Mouse (Mus musculus) midbrain, postnatal 0 days (tissue): ENCODE data around the gene Poglut1. TPM values are rescaled to one million over a fixed set of nuclear protein-coding genes. Genes with fewer than 3 reads are reported as not detected.

Source experiments
- ATAC-seq: fragments of 200-750 bp; cut with Nextera tagmentation; 2 replicates; pipeline ENCODE4 v1.8.0; 2017; ENCODE audit warnings: moderate number of reproducible peaks, mild to moderate bottlenecking, moderate TSS enrichment, moderate library complexity; ENCODE audit not compliant: low FRiP score
- DNase-seq: peaks from one replicate; pipeline ENCODE4 v3.0.0-alpha.2; 2015; ENCODE audit warnings: low spot score
- H3K27ac ChIP-seq: fragments of 300-500 bp; sonication (generic); 2 replicates; pipeline ENCODE4 v1.5.1; 2014; ENCODE audit warnings: low read depth, mild to moderate bottlenecking, low read length, mixed read lengths
- H3K27me3 ChIP-seq: fragments of 300-500 bp; sonication (generic); 2 replicates; pipeline ENCODE4 v1.6.1; 2014; ENCODE audit warnings: low read length, control low read depth, mixed read lengths; ENCODE audit not compliant: insufficient read depth
- H3K36me3 ChIP-seq: fragments of 300-500 bp; sonication (generic); 2 replicates; pipeline ENCODE4 v1.6.1; 2014; ENCODE audit warnings: low read length, control low read depth, mixed read lengths; ENCODE audit not compliant: insufficient read depth
- H3K4me1 ChIP-seq: fragments of 300-500 bp; sonication (generic); 2 replicates; pipeline ENCODE4 v1.6.1; 2014; ENCODE audit warnings: mild to moderate bottlenecking, control low read depth, antibody characterized with exemption, low read length, mixed read lengths; ENCODE audit not compliant: insufficient read depth
- H3K4me2 ChIP-seq: fragments of 300-500 bp; sonication (generic); 2 replicates; pipeline ENCODE4 v1.6.1; 2014; ENCODE audit warnings: low read depth, mild to moderate bottlenecking, low read length, mixed read lengths; ENCODE audit not compliant: poor library complexity, severe bottlenecking
- H3K4me3 ChIP-seq: fragments of 300-500 bp; sonication (generic); 2 replicates; pipeline ENCODE4 v1.5.1; 2014; ENCODE audit warnings: low read depth, mild to moderate bottlenecking, low read length, moderate library complexity
- H3K9ac ChIP-seq: fragments of 300-500 bp; sonication (generic); replicated peaks from 2 replicates; pipeline ENCODE4 v1.6.1; 2014; ENCODE audit warnings: mild to moderate bottlenecking, low read length, moderate library complexity, mixed read lengths; ENCODE audit not compliant: poor library complexity, severe bottlenecking
- H3K9me3 ChIP-seq: fragments of 300-500 bp; sonication (generic); 2 replicates; pipeline ENCODE4 v1.6.1; 2016; ENCODE audit warnings: low read length, control low read depth
- CTCF ChIP-seq: IDR thresholded peaks from 2 replicates; pipeline ENCODE4 v1.5.1; 2016; ENCODE audit warnings: antibody characterized with exemption, mild to moderate bottlenecking
- WGBS: fragments of 180-500 bp; shearing (Covaris S2); extraction: QIAGEN DNeasy Blood & Tissue Kit; methylation state at CpG from one replicate; pipeline ENCODE4 v1.1.7; 2014; 5-methylcytosine and 5-hydroxymethylcytosine counted together
- polyA plus RNA-seq: library from polyadenylated mRNA; unstranded; fragments of >200 nt; fragmentation: Nextera tagmentation; extraction: Ambion mirVana; gene quantifications from 2 replicates; pipeline ENCODE4 v1.2.1, GENCODE M21; 2015
- total RNA-seq: library from RNA; depleted of rRNA; stranded (reverse); fragments of >200 nt; gene quantifications from 2 replicates; pipeline ENCODE4 v1.2.3, GENCODE M21; 2014

Gene Poglut1
- total and polyA plus RNA-seq, 2 experiments from 2014 or later: 33.1 to 41.5 TPM

DNA sequence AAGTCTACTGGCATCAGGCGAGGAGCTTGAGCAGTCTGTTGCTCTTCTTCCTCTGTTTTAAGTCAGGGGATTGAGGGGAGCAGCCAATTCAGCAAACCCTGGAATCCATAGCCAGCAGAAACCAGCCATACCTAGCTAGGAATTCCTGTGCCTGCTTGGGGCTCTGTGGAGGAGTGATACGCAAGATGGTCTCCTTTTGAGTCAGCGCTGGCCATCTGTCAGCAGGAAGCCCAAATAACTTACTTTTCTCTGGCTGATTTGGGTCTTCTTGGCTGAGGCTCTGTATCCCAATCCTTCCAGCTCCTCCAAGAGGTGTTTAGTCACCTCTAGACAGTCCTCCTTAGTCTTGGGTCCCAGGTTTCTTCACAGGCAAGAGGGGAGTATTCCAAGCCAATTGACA, 5.9 kb upstream of the Poglut1 start:
- H3K4me2 ChIP-seq: no peak overlapping the region
- WGBS: 88% methylated on average over 3 of the region's 3 CpGs
- H3K9me3 ChIP-seq: no peaks in the 10 kb centered on the region
- DNase-seq (no peak), ATAC-seq (no peak)
- no peak overlapping the region for H3K9ac ChIP-seq
- TF ChIP-seq CTCF: no peak
- H3K4me3 ChIP-seq: no peak overlapping the region
- peaks cover 7% of the 10 kb centered on the region; the same call in 1 of the 2 replicates for H3K27me3 ChIP-seq
- no peak overlapping the region for H3K27ac ChIP-seq
- H3K36me3 ChIP-seq: no peaks in the 10 kb centered on the region
- H3K4me1 ChIP-seq: no peaks in the 10 kb centered on the region

DNA sequence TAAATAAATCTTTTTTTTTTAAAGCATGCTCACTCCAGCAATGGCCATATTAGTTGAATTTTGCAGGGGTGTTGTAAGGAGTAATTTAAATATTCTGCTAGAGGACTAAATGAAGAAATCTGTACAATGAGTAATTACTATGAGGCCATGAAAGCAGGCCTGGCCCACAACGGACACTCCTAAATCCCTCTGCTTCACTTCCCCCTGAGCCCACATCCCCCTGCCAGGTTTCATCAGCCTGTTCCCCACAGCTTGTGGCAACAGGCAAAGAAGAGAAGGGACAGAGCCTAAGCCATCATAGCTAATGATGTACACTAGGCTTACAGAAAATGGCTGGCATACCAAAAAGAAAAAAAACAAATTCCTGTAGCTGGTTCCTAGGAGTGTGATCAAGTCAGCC, 2.1 kb downstream of the Poglut1 start:
- Histone ChIP-seq H3K27me3 (no peaks in the 10 kb centered on the region), H3K4me3 (no peak overlapping the region), H3K9me3 (no peaks in the 10 kb centered on the region), H3K4me2 (0 out of 2 replicates have a peak overlapping the region, but pooled peaks have one; percentile 73), H3K4me1 (peaks cover 6% of the 10 kb centered on the region), H3K9ac (no peak overlapping the region), H3K36me3 (peaks cover 25% of the 10 kb centered on the region), H3K27ac (no peak overlapping the region)
- no peak for DNase-seq
- no peak for ATAC-seq
- no peak for TF ChIP-seq CTCF
- 92% methylated on average over 1 of the region's 1 CpGs for WGBS

DNA sequence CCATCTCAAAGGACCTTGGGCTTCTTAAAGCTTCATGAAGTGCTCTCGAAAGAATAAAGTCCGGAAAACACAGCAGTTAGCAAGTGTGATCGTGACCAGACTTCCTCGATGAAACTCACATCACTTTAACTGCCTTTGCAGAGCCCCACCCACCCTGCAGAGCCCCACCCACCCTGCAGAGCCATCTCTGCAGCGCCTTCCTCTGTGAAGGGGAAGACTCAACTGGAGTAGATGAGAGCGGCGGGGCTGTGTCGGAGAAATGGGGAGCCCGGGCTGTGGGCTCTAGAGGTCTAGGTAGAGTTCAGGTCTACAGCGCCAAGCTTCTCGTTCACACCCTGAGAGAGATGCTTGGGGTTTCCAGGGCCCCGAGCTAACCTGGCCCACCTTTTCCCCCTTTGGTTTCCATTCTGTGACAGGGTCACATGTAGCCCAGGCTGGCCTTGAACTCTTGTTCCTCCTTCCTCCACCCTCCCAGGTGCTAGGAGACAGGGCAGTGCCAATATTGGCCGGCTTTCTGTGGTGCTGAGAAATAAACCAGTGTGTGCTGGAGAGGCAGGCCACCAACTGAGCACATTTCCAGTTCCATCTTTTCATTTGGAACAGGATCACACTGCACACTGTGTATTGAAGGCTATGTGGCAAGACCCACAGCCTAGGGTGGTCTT, 11.2 kb downstream of the Poglut1 start:
- H3K4me2 ChIP-seq: no peak overlapping the region
- no peaks in the 10 kb centered on the region for H3K27me3 ChIP-seq
- no peak for TF ChIP-seq CTCF
- no peaks in the 10 kb centered on the region for H3K4me1 ChIP-seq
- H3K9ac ChIP-seq: no peak overlapping the region
- ATAC-seq: no peak
- WGBS: 94% methylated on average over 12 of the region's 13 CpGs
- no peaks in the 10 kb centered on the region for H3K9me3 ChIP-seq
- H3K4me3 ChIP-seq: no peak overlapping the region
- no peak for DNase-seq
- no peak overlapping the region for H3K27ac ChIP-seq
- H3K36me3 ChIP-seq: peaks cover 59% of the 10 kb centered on the region

DNA sequence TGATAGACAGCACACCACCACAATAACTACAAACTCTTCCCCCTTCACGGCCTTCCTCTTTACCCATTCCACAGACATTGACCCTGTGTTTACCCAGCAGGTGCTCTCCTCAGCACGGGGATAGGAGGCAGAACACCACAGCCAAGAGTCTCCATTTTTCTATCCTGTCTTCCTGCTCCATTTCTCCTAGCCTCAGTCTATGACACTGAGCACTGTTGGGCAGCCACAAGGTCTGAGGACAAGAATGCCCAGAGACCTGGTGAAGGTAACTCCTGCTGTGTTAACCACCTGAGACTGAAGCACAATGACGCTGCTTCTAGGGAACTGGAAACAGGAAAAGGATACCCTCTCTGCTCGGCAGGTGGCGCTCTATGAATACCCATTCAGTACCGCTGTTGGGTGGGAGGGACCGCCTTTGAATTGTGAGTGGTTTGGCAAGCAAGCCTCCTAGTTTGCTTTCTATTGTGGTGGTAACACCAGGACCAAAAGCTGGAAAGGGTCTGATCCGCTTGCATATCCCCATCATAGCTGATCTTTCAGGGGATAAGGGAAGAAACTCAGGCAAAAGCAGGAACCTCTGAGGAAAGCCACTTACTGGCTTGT, 13.4 kb downstream of the Poglut1 start:
- Histone ChIP-seq H3K9me3 (no peaks in the 10 kb centered on the region), H3K4me1 (no peaks in the 10 kb centered on the region), H3K4me2 (no peak overlapping the region), H3K9ac (no peak overlapping the region), H3K27ac (no peak overlapping the region), H3K27me3 (no peaks in the 10 kb centered on the region), H3K4me3 (no peak overlapping the region), H3K36me3 (peaks cover 54% of the 10 kb centered on the region)
- peak; percentile 82 for TF ChIP-seq CTCF
- no peak for ATAC-seq
- peak; percentile 83 for DNase-seq
- 45% methylated on average over 8 of the region's 8 CpGs for WGBS

DNA sequence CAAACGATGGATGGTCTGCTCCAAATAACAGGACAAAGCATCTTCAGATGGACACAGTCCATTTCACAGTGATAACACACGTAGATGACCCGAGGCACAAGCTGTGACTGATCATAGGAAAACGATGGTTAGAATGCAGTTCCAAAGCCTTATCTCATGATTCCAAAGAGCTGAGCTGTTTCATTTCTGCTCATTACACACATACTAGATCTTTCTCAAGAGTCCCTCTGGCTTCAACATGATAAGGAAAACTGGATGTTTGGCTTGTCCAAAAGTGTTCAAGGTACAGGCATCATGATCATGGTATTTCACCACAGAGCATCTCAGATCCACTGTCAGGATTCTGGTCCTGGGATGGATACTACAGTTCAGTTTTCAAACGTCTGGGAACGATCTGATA, 23.8 kb downstream of the Poglut1 start:
- no peaks in the 10 kb centered on the region for H3K4me1 ChIP-seq
- H3K27ac ChIP-seq: no peak overlapping the region
- no peaks in the 10 kb centered on the region for H3K27me3 ChIP-seq
- WGBS: 89% methylated on average over 6 of the region's 6 CpGs
- H3K9me3 ChIP-seq: no peaks in the 10 kb centered on the region
- H3K9ac ChIP-seq: no peak overlapping the region
- no peak for ATAC-seq
- no peak for TF ChIP-seq CTCF
- H3K36me3 ChIP-seq: peaks cover 52% of the 10 kb centered on the region
- H3K4me3 ChIP-seq: no peak overlapping the region
- H3K4me2 ChIP-seq: no peak overlapping the region
- no peak for DNase-seq
